Mouse (Mus musculus): ENCODE measurements around the gene Pax5.

Gene Pax5

GRCm38 (mm10) chr4:44578591-44578990 lies 131.7 kb downstream of the Pax5 start:
- DNase-seq = peak; percentile 67

GRCm38 (mm10) chr4:44577293-44577692 lies 133.0 kb downstream of the Pax5 start:
- DNase-seq = peak; percentile 74

- no peak for DNase-seq
These were observed 133.5 kb downstream of the Pax5 start for GRCm38 (mm10) chr4:44576786-44577185.

- DNase-seq = no peak
These were observed 137.3 kb downstream of the Pax5 start for GRCm38 (mm10) chr4:44573017-44573416.

GRCm38 (mm10) chr4:44572373-44572772 lies 137.9 kb downstream of the Pax5 start:
- no peak for DNase-seq

- DNase-seq = no peak
These were observed 141.1 kb downstream of the Pax5 start for GRCm38 (mm10) chr4:44569138-44569537.

- no peak for DNase-seq
These were observed 141.6 kb downstream of the Pax5 start for GRCm38 (mm10) chr4:44568666-44569065.

- no peak for DNase-seq
These were observed 143.9 kb downstream of the Pax5 start for GRCm38 (mm10) chr4:44566401-44566800.

GRCm38 (mm10) chr4:44565126-44566082 lies 144.9 kb downstream of the Pax5 start:
- no peak for DNase-seq

- DNase-seq = peak; percentile 87
These were observed 145.7 kb downstream of the Pax5 start for GRCm38 (mm10) chr4:44564602-44565001.

- no peak for DNase-seq
These were observed 149.3 kb downstream of the Pax5 start for GRCm38 (mm10) chr4:44560956-44561355.

GRCm38 (mm10) chr4:44558564-44558955 lies 151.7 kb downstream of the Pax5 start:
- no peak for DNase-seq

GRCm38 (mm10) chr4:44557815-44558563 lies 152.3 kb downstream of the Pax5 start:
- peak; percentile 77 for DNase-seq

- no peak for DNase-seq
These were observed 153.6 kb downstream of the Pax5 start for GRCm38 (mm10) chr4:44556586-44557281.

- DNase-seq = no peak
These were observed 154.7 kb downstream of the Pax5 start for GRCm38 (mm10) chr4:44555576-44555975.

GRCm38 (mm10) chr4:44551470-44551869 lies 158.8 kb downstream of the Pax5 start:
- DNase-seq = no peak

GRCm38 (mm10) chr4:44549029-44549428 lies 161.3 kb downstream of the Pax5 start:
- DNase-seq = no peak

GRCm38 (mm10) chr4:44545669-44546068 lies 164.6 kb downstream of the Pax5 start:
- no peak for DNase-seq

GRCm38 (mm10) chr4:44544495-44544894 lies 165.8 kb downstream of the Pax5 start:
- no peak for DNase-seq

- DNase-seq = no peak
These were observed 166.4 kb downstream of the Pax5 start for GRCm38 (mm10) chr4:44543880-44544279.

- DNase-seq = no peak
These were observed 168.2 kb downstream of the Pax5 start for GRCm38 (mm10) chr4:44542101-44542500.

GRCm38 (mm10) chr4:44538488-44538887 lies 171.8 kb downstream of the Pax5 start:
- DNase-seq = peak; percentile 15

- DNase-seq = no peak
These were observed 173.5 kb downstream of the Pax5 start for GRCm38 (mm10) chr4:44536794-44537193.

All from kidney, postnatal 10 days (tissue).